Mouse (Mus musculus) kidney, adult 2 months (tissue): ENCODE data around the gene Fgf11. TPM values are rescaled to one million over a fixed set of nuclear protein-coding genes. Genes with fewer than 3 reads are reported as not detected.

Experiments
- DNase-seq: peaks from one replicate; pipeline ENCODE4 v3.0.0; 2021
- H3K27ac ChIP-seq: fragments of 200-500 bp; 2 replicates; pipeline ENCODE4 v1.5.1; 2012; ENCODE audit warnings: low read depth, low read length, control low read depth, inconsistent platforms; ENCODE audit not compliant: insufficient read depth
- H3K27me3 ChIP-seq: fragments of 200-500 bp; replicated peaks from 2 replicates; pipeline ENCODE4 v1.6.1; 2012; ENCODE audit warnings: mild to moderate bottlenecking, moderate library complexity, low read length, inconsistent platforms; ENCODE audit not compliant: control insufficient read depth, insufficient read depth
- H3K36me3 ChIP-seq: fragments of 200-500 bp; 2 replicates; pipeline ENCODE4 v1.6.1; 2012; ENCODE audit warnings: mild to moderate bottlenecking, moderate library complexity, low read length, inconsistent platforms; ENCODE audit not compliant: control insufficient read depth, insufficient read depth
- H3K4me1 ChIP-seq: fragments of 200-500 bp; 2 replicates; pipeline ENCODE4 v1.6.1; 2011; ENCODE audit warnings: low read length; ENCODE audit not compliant: control insufficient read depth, insufficient read depth
- H3K4me3 ChIP-seq: fragments of 200-500 bp; 2 replicates; pipeline ENCODE4 v1.5.1; 2011; ENCODE audit warnings: mild to moderate bottlenecking, low read depth, low read length, control low read depth; ENCODE audit not compliant: insufficient read depth
- CTCF ChIP-seq: fragments of 200-500 bp; conservative IDR thresholded peaks from 2 replicates; pipeline ENCODE4 v1.5.1; 2011; ENCODE audit warnings: low read depth, mild to moderate bottlenecking, control low read depth, low read length, moderate library complexity, mixed read lengths; ENCODE audit not compliant: insufficient read depth, insufficient read length
- POLR2A ChIP-seq: fragments of 200-500 bp; IDR thresholded peaks from one replicate; pipeline ENCODE4 v1.6.1; 2011; ENCODE audit warnings: low read depth, low read length, control low read depth
- WGBS: fragments of 180-500 bp; shearing (Covaris S2); methylation state at CpG from one replicate; pipeline ENCODE4 v1.1.7; 2018; 5-methylcytosine and 5-hydroxymethylcytosine counted together
- polyA plus RNA-seq: library from polyadenylated mRNA; depleted of rRNA; stranded (reverse); fragments of >200 nt; gene quantifications from 2 replicates; pipeline ENCODE4 v1.2.3, GENCODE M21; 2012; rRNA removed

Fgf11 gene
- polyA plus RNA-seq, result 2.6 and 3.3 TPM in 2 replicates

- H3K4me1 ChIP-seq, result peaks cover 20% of the 10 kb centered on the region
- no peak within 1 kb of the TSS for H3K27ac ChIP-seq
- no peak for TF ChIP-seq CTCF
- TF ChIP-seq POLR2A, result no peak
- DNase-seq, result no peak
- H3K27me3 ChIP-seq, result no peaks in the 10 kb centered on the region; the same call in 1 of the 2 replicates
- H3K36me3 ChIP-seq, result no peaks in the 10 kb centered on the region
- H3K4me3 ChIP-seq, result peak within 1 kb of the TSS; percentile 45
- WGBS, result 4% methylated on average over 33 of the region's 33 CpGs
Observed at GRCm38 (mm10) chr11:69801379-69801977, at the start of gene Fgf11. Gene Fgf11 (minus strand): TSS chr11:69801857.

GRCm38 (mm10) chr11:69850754-69851153 is 49.1 kb upstream of the Fgf11 start:
- Histone ChIP-seq H3K27me3 (no peaks in the 10 kb centered on the region), H3K36me3 (no peaks in the 10 kb centered on the region), H3K27ac (no peak overlapping the region), H3K4me1 (peaks cover 3% of the 10 kb centered on the region; the same call in 1 of the 2 replicates), H3K4me3 (no peak overlapping the region)
- TF ChIP-seq POLR2A (no peak), CTCF (no peak)
- no peak for DNase-seq
- WGBS, result 77% methylated on average over 8 of the region's 8 CpGs

GRCm38 (mm10) chr11:69849884-69850283 is 48.2 kb upstream of the Fgf11 start:
- peaks cover 8% of the 10 kb centered on the region; the same call in 1 of the 2 replicates for H3K4me1 ChIP-seq
- DNase-seq, result no peak
- no peaks in the 10 kb centered on the region for H3K27me3 ChIP-seq
- H3K27ac ChIP-seq, result no peak overlapping the region
- no peak overlapping the region for H3K4me3 ChIP-seq
- H3K36me3 ChIP-seq, result no peaks in the 10 kb centered on the region
- TF ChIP-seq POLR2A (no peak), CTCF (no peak)
- 90% methylated on average over 15 of the region's 15 CpGs for WGBS

- no peak overlapping the region for H3K27ac ChIP-seq
- WGBS, result 78% methylated on average over 9 of the region's 9 CpGs
Observed at GRCm38 (mm10) chr11:69849128-69849527, 47.5 kb upstream of the Fgf11 start.

GRCm38 (mm10) chr11:69848021-69848420 is 46.4 kb upstream of the Fgf11 start:
- TF ChIP-seq POLR2A (no peak), CTCF (no peak)

More at GRCm38 (mm10) chr11:69849128-69849527, 47.5 kb upstream of the Fgf11 start:
- Histone ChIP-seq H3K4me1 (peaks cover 8% of the 10 kb centered on the region; the same call in 1 of the 2 replicates), H3K4me3 (no peak overlapping the region), H3K27me3 (no peaks in the 10 kb centered on the region), H3K36me3 (no peaks in the 10 kb centered on the region)
- no peak for TF ChIP-seq CTCF
- no peak for TF ChIP-seq POLR2A
- DNase-seq, result peak; percentile 23

GRCm38 (mm10) chr11:69846738-69847688 is 45.4 kb upstream of the Fgf11 start:
- WGBS, result 12% methylated on average over 37 of the region's 37 CpGs
- Histone ChIP-seq H3K4me1 (peaks cover 8% of the 10 kb centered on the region; the same call in 1 of the 2 replicates), H3K4me3 (peak overlapping the region; percentile 65), H3K36me3 (no peaks in the 10 kb centered on the region), H3K27ac (peak overlapping the region; percentile 37), H3K27me3 (no peaks in the 10 kb centered on the region)
- DNase-seq, result peak; percentile 32
- no peak for TF ChIP-seq CTCF

More at GRCm38 (mm10) chr11:69848021-69848420, 46.4 kb upstream of the Fgf11 start:
- no peak for DNase-seq
- Histone ChIP-seq H3K36me3 (no peaks in the 10 kb centered on the region), H3K4me3 (no peak overlapping the region), H3K4me1 (peaks cover 8% of the 10 kb centered on the region; the same call in 1 of the 2 replicates), H3K27ac (no peak overlapping the region), H3K27me3 (no peaks in the 10 kb centered on the region)
- 98% methylated on average over 6 of the region's 6 CpGs for WGBS
